Mouse (Mus musculus): ENCODE data around the gene Rnf39. TPM values are rescaled to one million over a fixed set of nuclear protein-coding genes. Genes with fewer than 3 reads are reported as not detected.

The Rnf39 gene
- 2.1 TPM for polyA plus RNA-seq (2015; fragmentation: Illumina TruSeq; extraction: RNeasy Lipid Tissue Mini Kit (QIAGEN cat#74804); ENCODE audit: insufficient read depth, low read depth, low replicate concordance)

GRCm38 (mm10) chr17:36942791-36943471 is at the start of gene Rnf39:
Rnf39 (plus strand) TSS chr17:36942918.

GRCm38 (mm10) chr17:36897552-36898205 is 45.0 kb upstream of the Rnf39 start, which contains the start of gene Trim31:
Trim31 (plus strand) TSS chr17:36898118.

DNA sequence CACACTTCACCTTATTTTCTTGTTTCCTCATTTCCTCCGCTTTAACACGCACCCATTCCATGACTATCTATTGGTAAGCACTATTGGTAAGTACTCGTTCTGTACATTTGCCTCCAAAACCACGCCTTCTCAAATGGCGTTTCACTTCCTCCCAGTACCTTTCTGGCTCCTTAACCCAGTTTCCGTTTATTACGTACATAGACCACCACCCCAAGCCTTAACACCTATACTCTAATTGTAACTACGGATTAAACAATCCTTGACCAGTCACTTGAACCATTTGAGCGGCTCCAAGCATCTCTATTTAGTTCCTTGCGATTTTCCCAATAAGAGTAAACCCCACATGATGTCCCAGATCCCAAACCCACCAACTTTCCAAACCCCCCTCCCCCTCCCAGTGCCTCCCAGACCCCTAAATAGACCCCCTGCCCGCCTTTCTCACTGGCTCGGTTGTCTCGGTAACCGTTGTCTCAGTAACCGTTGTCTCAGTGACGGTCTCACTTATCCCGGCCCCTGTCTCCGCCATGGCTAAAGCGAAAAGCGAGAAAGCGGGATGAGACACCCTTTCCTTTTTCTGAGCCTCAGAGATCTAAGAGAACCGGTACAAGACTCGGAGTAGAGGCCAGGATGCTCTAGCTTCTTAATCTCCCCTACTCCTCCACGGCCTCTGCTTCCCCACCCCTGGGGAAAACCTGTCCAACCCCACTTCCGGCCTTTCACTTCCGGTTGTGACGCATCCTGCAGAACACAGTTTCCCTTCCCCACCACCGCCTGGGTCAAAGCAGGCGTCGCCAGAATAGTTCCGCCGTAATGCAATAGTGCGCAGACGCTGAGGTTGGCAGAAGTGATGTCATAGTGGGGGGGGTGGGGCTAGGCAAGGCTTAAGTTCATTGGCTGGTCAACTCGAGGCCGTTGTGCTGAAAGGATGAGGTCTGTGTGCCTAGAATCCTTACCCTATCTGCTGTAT is 8.5 kb downstream of the Rnf39 start, which contains the start of gene Ppp1r11:
Ppp1r11 (minus strand) TSS at position 761 of the 967 bp plus-strand sequence.

DNA sequence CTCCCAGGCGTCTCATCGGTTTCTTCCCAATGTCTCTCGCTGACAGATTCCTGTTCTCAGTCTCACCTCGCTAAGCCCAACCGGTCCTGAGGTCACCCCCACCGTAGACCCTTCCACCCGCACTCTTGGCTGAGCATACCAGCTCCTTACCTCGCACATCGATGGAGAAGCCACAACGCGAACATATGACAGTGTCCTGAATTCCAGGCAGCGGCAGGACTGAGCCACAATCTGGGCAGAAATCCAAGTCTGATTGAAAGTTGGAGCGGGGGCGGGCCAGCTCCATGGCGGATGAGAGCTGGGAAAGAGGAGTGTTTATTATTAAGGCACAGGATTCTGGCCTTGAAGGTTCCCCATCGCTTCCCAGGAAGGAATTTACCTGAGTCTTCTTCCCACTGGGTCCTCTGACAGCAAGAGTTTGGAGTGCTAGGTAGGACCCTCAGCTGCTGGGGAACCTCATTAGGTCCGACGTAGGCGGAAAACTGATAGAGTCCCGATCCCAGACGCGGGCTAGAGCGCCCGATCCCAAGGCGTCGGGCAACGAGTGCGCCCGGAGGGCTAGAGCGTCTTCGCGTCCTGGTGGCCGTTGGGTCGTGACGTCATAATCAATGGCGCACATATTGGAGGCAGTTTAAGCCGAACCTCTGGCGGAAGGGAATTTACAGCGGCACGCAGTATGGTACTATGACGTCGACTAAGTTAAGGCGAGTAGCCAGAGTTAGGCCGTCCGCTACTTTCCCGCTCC is 15.5 kb downstream of the Rnf39 start, which contains the start of the genes Znrd1 and Znrd1as:
Znrd1 (minus strand) TSS at position 561 of the 745 bp plus-strand sequence.
Znrd1as (plus strand) TSS at position 594 of the 745 bp plus-strand sequence.

GRCm38 (mm10) chr17:36981221-36981813 is 38.6 kb downstream of the Rnf39 start, which contains the start of gene 2410137M14Rik:
2410137M14Rik (minus strand) TSS chr17:36981237.

GRCm38 (mm10) chr17:36989437-36989836 is 46.7 kb downstream of the Rnf39 start, which contains the start of gene H2-M5:
H2-M5 (minus strand) TSS chr17:36989537.

Other genes with a start within 250 kb of the Rnf39 start
- not detected for gene H2-M10.5, start 170.0 kb upstream of the Rnf39 start, polyA plus RNA-seq (2015; fragmentation: Illumina TruSeq; extraction: RNeasy Lipid Tissue Mini Kit (QIAGEN cat#74804); ENCODE audit: insufficient read depth, low read depth, low replicate concordance)
- gene H2-M10.6, start 130.7 kb upstream of the Rnf39 start, polyA plus RNA-seq (2015; fragmentation: Illumina TruSeq; extraction: RNeasy Lipid Tissue Mini Kit (QIAGEN cat#74804); ENCODE audit: insufficient read depth, low read depth, low replicate concordance): not detected
- 9.4 TPM for gene Trim26, start 105.8 kb upstream of the Rnf39 start, polyA plus RNA-seq (2015; fragmentation: Illumina TruSeq; extraction: RNeasy Lipid Tissue Mini Kit (QIAGEN cat#74804); ENCODE audit: insufficient read depth, low read depth, low replicate concordance)
- gene Trim15, start 75.7 kb upstream of the Rnf39 start, polyA plus RNA-seq (2015; fragmentation: Illumina TruSeq; extraction: RNeasy Lipid Tissue Mini Kit (QIAGEN cat#74804); ENCODE audit: insufficient read depth, low read depth, low replicate concordance): not detected
- not detected for gene Trim10, start 73.3 kb upstream of the Rnf39 start, polyA plus RNA-seq (2015; fragmentation: Illumina TruSeq; extraction: RNeasy Lipid Tissue Mini Kit (QIAGEN cat#74804); ENCODE audit: insufficient read depth, low read depth, low replicate concordance)
- not detected for gene Trim40, start 52.8 kb upstream of the Rnf39 start, polyA plus RNA-seq (2015; fragmentation: Illumina TruSeq; extraction: RNeasy Lipid Tissue Mini Kit (QIAGEN cat#74804); ENCODE audit: insufficient read depth, low read depth, low replicate concordance)
- gene Trim31, start 44.8 kb upstream of the Rnf39 start, polyA plus RNA-seq (2015; fragmentation: Illumina TruSeq; extraction: RNeasy Lipid Tissue Mini Kit (QIAGEN cat#74804); ENCODE audit: insufficient read depth, low read depth, low replicate concordance): not detected
- gene Ppp1r11, start 8.8 kb downstream of the Rnf39 start, polyA plus RNA-seq (2015; fragmentation: Illumina TruSeq; extraction: RNeasy Lipid Tissue Mini Kit (QIAGEN cat#74804); ENCODE audit: insufficient read depth, low read depth, low replicate concordance): 11.8 TPM
- gene Znrd1, start 15.6 kb downstream of the Rnf39 start, polyA plus RNA-seq (2015; fragmentation: Illumina TruSeq; extraction: RNeasy Lipid Tissue Mini Kit (QIAGEN cat#74804); ENCODE audit: insufficient read depth, low read depth, low replicate concordance): 20.8 TPM
- 2.8 TPM for gene Znrd1as, start 15.7 kb downstream of the Rnf39 start, polyA plus RNA-seq (2015; fragmentation: Illumina TruSeq; extraction: RNeasy Lipid Tissue Mini Kit (QIAGEN cat#74804); ENCODE audit: insufficient read depth, low read depth, low replicate concordance)
- gene 2410137M14Rik, start 38.3 kb downstream of the Rnf39 start, polyA plus RNA-seq (2015; fragmentation: Illumina TruSeq; extraction: RNeasy Lipid Tissue Mini Kit (QIAGEN cat#74804); ENCODE audit: insufficient read depth, low read depth, low replicate concordance): not detected
- not detected for gene H2-M5, start 46.6 kb downstream of the Rnf39 start, polyA plus RNA-seq (2015; fragmentation: Illumina TruSeq; extraction: RNeasy Lipid Tissue Mini Kit (QIAGEN cat#74804); ENCODE audit: insufficient read depth, low read depth, low replicate concordance)
- gene Zfp57, start 58.2 kb downstream of the Rnf39 start, polyA plus RNA-seq (2015; fragmentation: Illumina TruSeq; extraction: RNeasy Lipid Tissue Mini Kit (QIAGEN cat#74804); ENCODE audit: insufficient read depth, low read depth, low replicate concordance): 3.3 TPM
- not detected for gene Mog, start 80.5 kb downstream of the Rnf39 start, polyA plus RNA-seq (2015; fragmentation: Illumina TruSeq; extraction: RNeasy Lipid Tissue Mini Kit (QIAGEN cat#74804); ENCODE audit: insufficient read depth, low read depth, low replicate concordance)
- gene Gabbr1, start 103.0 kb downstream of the Rnf39 start, polyA plus RNA-seq (2015; fragmentation: Illumina TruSeq; extraction: RNeasy Lipid Tissue Mini Kit (QIAGEN cat#74804); ENCODE audit: insufficient read depth, low read depth, low replicate concordance): 12.4 TPM
- gene Olfr90, start 145.6 kb downstream of the Rnf39 start, polyA plus RNA-seq (2015; fragmentation: Illumina TruSeq; extraction: RNeasy Lipid Tissue Mini Kit (QIAGEN cat#74804); ENCODE audit: insufficient read depth, low read depth, low replicate concordance): not detected
- not detected for gene Olfr91, start 155.4 kb downstream of the Rnf39 start, polyA plus RNA-seq (2015; fragmentation: Illumina TruSeq; extraction: RNeasy Lipid Tissue Mini Kit (QIAGEN cat#74804); ENCODE audit: insufficient read depth, low read depth, low replicate concordance)
- not detected for gene Olfr92, start 177.2 kb downstream of the Rnf39 start, polyA plus RNA-seq (2015; fragmentation: Illumina TruSeq; extraction: RNeasy Lipid Tissue Mini Kit (QIAGEN cat#74804); ENCODE audit: insufficient read depth, low read depth, low replicate concordance)
- not detected for gene Olfr93, start 218.6 kb downstream of the Rnf39 start, polyA plus RNA-seq (2015; fragmentation: Illumina TruSeq; extraction: RNeasy Lipid Tissue Mini Kit (QIAGEN cat#74804); ENCODE audit: insufficient read depth, low read depth, low replicate concordance)